Mouse (Mus musculus) brain, embryonic 14.5 days (tissue): ENCODE results near the gene Pramef6.
"Not testable (repeated sequence)": the region's sequence is repeated elsewhere in the genome, so short reads cannot be mapped to it uniquely, and the experiment has no call there.

Experiments used
- CTCF ChIP-seq: fragments of 200-500 bp; IDR thresholded peaks from 2 replicates; pipeline ENCODE4 v1.5.1; 2012; ENCODE audit warnings: inconsistent platforms, mild to moderate bottlenecking, moderate library complexity, borderline replicate concordance; ENCODE audit not compliant: insufficient read depth, insufficient read length; ENCODE audit errors: extremely low read depth
- POLR2A ChIP-seq: fragments of 200-500 bp; IDR thresholded peaks from 2 replicates; pipeline ENCODE4 v1.6.1; 2012; ENCODE audit warnings: mild to moderate bottlenecking, inconsistent platforms, borderline replicate concordance; ENCODE audit not compliant: poor library complexity, insufficient read depth, insufficient read length, severe bottlenecking; ENCODE audit errors: extremely low read depth

GRCm38 (mm10) chr4:143894406-143894805, 5.8 kb downstream of the Pramef6 start:
- not testable (repeated sequence) for TF ChIP-seq CTCF, POLR2A
